Mouse (Mus musculus): ENCODE results near the gene Gm20747. TPM values are rescaled to one million over a fixed set of nuclear protein-coding genes. Genes with fewer than 3 reads are reported as not detected.
"Not testable (repeated sequence)": the region's sequence is repeated elsewhere in the genome, so short reads cannot be mapped to it uniquely, and the experiment has no call there.

Gm20747 gene
- not detected in 2 replicates for polyA plus RNA-seq (2012; rRNA removed)

DNA sequence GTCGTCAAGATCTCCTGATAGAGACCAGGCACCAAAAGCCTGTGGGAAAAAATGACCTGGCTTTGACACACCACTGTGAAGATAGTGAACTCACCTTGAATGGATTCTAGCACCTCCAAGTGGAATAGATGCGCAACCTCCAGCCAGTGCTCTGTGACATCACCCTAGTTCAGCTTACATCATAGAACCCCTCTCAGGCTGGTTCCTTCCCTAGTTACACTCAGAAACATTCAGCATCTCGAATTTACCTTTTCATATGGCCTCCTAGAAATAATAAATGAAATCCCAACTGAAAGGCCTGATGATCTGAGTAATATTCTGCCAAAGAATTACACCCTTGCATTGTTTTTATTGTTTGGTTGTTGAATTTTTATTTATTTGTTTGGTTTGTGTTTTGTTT is at the start of gene Gm20747:
Gm20747 (minus strand) TSS at position 101 of the 400 bp plus-strand sequence.
- H3K4me3 ChIP-seq (replicated peaks; ENCODE audit: insufficient read depth, low read depth, low read length); H3K27me3 ChIP-seq (ENCODE audit: control insufficient read depth, insufficient read depth, low read length); H3K4me1 ChIP-seq (ENCODE audit: control insufficient read depth, insufficient read depth, low read length); DNase-seq; H3K27ac ChIP-seq (ENCODE audit: insufficient read depth, low read length): not testable (repeated sequence)
- no CpG with 5 or more reads among the region's 3 CpGs for WGBS

Measured in cerebellum, adult 2 months (tissue).